Mouse (Mus musculus): ENCODE data around the gene Ptpn6. TPM values are rescaled to one million over a fixed set of nuclear protein-coding genes. Genes with fewer than 3 reads are reported as not detected.
"Not testable (repeated sequence)": the region's sequence is repeated elsewhere in the genome, so short reads cannot be mapped to it uniquely, and the experiment has no call there.

The Ptpn6 gene
- total and polyA plus RNA-seq, 2 experiments from 2014 or later: 2.3 to 3.2 TPM

DNA sequence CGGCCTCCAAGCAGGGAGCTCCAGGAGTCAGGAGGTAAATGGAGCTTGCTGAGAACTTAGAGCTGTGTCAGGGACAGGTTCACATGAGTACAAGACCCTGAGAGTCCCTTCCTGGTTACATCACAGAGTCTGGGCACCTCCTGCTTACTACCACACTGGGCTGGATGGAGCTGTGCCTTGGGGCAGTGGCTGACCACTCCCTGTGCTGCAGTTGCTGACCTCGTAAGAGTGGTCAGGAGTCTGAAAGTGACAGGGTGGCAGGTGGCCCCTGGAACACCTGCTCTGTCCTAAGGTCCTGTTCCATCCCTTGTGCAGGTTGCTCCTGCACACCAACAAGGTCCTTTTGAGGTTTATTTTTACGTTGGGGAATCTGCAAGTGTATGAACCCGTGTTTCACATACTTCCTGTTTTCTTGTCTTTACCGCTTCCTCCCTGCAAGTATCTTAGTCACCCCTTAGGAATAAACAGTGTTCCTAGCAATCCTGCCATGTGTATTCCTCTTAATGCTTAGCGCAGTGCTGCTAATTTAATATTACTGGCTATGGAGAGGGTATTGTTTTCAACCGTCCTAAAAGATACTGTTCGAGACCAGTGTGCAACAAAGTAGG, 50.3 kb downstream of the Ptpn6 start:
- WGBS: 85% methylated on average over 8 of the region's 8 CpGs
- H3K36me3 ChIP-seq (ENCODE audit: insufficient read depth, low read length): no peaks in the 10 kb centered on the region
- ATAC-seq (ENCODE audit: low FRiP score): no peak
- no peaks in the 10 kb centered on the region for H3K27me3 ChIP-seq (ENCODE audit: insufficient read depth, low read length)
- H3K4me2 ChIP-seq (ENCODE audit: low read depth, low read length, poor library complexity, severe bottlenecking): no peak overlapping the region
- no peak for DNase-seq (ENCODE audit: low spot score)
- no peaks in the 10 kb centered on the region for H3K9me3 ChIP-seq (ENCODE audit: low read length)
- H3K27ac ChIP-seq (ENCODE audit: low read depth, low read length): no peak overlapping the region
- H3K4me3 ChIP-seq (ENCODE audit: low read depth, low read length): no peak overlapping the region
- no peak overlapping the region for H3K9ac ChIP-seq (replicated peaks; ENCODE audit: low read length, poor library complexity, severe bottlenecking)
- no peak for TF ChIP-seq CTCF (IDR thresholded peaks at IDR 0.05)
- H3K4me1 ChIP-seq (ENCODE audit: insufficient read depth, low read length): no peaks in the 10 kb centered on the region

DNA sequence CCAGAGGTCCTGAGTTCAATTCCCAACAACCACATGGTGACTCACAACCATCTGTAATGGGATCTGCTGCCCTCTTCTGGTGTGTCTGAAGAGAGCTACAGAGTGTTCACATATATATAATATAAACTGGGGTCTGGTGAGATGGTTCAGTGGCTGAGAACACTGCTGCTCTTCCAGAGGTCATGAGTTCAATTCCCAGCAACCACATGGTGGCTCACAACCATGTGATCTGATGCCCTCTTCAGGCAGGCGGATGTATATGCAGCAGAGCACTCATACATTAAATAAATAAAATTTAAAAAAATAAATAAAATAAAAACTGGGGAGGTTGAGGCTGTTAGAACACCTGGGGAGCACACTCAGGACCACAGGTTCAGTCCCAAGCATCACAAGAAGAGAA, 51.9 kb downstream of the Ptpn6 start:
- not testable (repeated sequence) for H3K36me3 ChIP-seq (ENCODE audit: insufficient read depth, low read length); ATAC-seq (ENCODE audit: low FRiP score); H3K4me2 ChIP-seq (ENCODE audit: low read depth, low read length, poor library complexity, severe bottlenecking); H3K27ac ChIP-seq (ENCODE audit: low read depth, low read length); H3K27me3 ChIP-seq (ENCODE audit: insufficient read depth, low read length); H3K9me3 ChIP-seq (ENCODE audit: low read length); H3K4me3 ChIP-seq (ENCODE audit: low read depth, low read length); H3K9ac ChIP-seq (replicated peaks; ENCODE audit: low read length, poor library complexity, severe bottlenecking); H3K4me1 ChIP-seq (ENCODE audit: insufficient read depth, low read length); DNase-seq (ENCODE audit: low spot score)
- WGBS: 82% methylated on average over 1 of the region's 1 CpGs
- TF ChIP-seq CTCF (IDR thresholded peaks at IDR 0.05): peak; percentile 17; the same call in 1 of the 2 replicates

DNA sequence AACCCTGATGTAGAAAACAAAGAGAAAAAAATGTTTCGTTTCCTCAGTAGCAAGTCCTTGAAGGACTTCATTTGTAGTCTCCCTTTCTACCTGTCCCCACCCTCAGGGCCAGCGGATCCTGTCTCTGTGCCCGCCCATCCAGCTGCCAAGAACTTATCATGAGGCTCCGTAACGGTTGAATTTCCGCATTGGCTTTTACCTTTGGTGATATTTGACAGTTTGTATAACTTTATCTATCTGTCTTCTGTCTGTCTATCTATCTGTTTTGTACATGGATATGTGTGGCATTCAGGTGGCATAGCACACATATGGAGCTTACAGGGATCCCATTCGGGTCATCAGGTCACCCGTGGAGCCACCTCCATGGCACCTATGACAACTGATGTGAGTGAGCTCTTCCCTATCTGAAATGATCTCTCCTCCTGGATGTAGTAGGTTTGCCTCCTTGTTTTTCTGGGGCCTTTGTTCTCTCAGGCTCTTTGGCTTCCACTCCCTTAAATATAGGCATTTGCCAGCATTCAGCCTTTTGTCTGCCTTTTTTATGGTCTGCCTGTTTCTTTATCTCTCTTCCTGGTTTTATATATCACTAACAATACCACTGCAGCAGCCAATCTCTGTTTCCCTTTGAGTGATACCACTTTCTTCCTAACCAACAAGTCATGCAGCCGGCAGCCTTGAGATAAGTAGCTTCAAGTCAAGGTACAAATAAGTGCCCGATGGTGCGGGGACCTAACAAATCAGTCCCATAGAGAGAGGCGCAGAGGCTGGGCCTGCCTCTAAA, 52.7 kb downstream of the Ptpn6 start:
- Histone ChIP-seq H3K4me3 (ENCODE audit: low read depth, low read length) (no peak overlapping the region), H3K9ac (replicated peaks; ENCODE audit: low read length, poor library complexity, severe bottlenecking) (no peak overlapping the region), H3K4me1 (ENCODE audit: insufficient read depth, low read length) (no peaks in the 10 kb centered on the region), H3K27me3 (ENCODE audit: insufficient read depth, low read length) (no peaks in the 10 kb centered on the region), H3K9me3 (ENCODE audit: low read length) (no peaks in the 10 kb centered on the region), H3K4me2 (ENCODE audit: low read depth, low read length, poor library complexity, severe bottlenecking) (no peak overlapping the region), H3K27ac (ENCODE audit: low read depth, low read length) (no peak overlapping the region), H3K36me3 (ENCODE audit: insufficient read depth, low read length) (no peaks in the 10 kb centered on the region)
- no peak for TF ChIP-seq CTCF (IDR thresholded peaks at IDR 0.05)
- no peak for DNase-seq (ENCODE audit: low spot score)
- WGBS: 90% methylated on average over 12 of the region's 12 CpGs
- no peak for ATAC-seq (ENCODE audit: low FRiP score)

DNA sequence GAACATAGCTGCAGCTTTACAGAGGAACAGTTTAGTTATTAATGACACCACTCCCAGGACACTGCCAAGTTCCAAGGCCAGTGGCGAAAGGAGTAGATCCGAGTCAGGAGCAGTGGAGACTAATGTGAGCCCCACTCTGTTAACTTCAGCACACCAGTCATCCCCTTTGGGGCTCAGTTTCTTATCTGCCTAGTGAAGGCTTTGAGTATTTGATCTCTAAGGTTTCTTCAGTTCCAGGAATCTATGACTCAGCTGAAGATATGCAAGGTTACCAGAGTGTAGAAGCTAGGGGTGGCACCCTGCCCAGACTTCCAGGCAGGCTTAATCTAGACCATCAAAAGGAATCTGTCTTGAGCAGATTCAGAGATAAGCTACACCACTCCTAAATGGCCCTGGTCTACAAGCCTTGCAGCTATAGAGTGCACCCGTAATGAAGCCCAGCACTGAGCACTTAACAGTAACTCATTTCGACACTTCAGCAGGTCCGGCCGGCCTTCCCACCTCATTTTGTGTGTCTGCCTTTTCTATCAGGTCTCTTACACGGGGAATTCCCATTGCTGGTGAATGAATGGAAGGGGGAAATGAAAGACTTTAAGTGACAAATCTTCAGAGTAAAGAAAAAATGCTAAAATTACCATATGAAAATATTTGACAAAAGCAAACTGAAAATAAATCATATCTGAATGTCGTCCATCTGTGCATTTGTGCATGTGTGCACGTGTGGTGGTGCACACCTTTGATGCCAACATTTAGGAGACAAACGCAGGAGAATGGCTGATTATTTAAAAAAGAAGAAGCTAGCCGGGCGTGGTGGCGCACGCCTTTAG, 54.7 kb downstream of the Ptpn6 start:
- no peak overlapping the region for H3K4me2 ChIP-seq (ENCODE audit: low read depth, low read length, poor library complexity, severe bottlenecking)
- ATAC-seq (ENCODE audit: low FRiP score) (no peak), DNase-seq (ENCODE audit: low spot score) (no peak)
- H3K9me3 ChIP-seq (ENCODE audit: low read length): no peaks in the 10 kb centered on the region
- H3K27me3 ChIP-seq (ENCODE audit: insufficient read depth, low read length): no peaks in the 10 kb centered on the region
- no peak overlapping the region for H3K27ac ChIP-seq (ENCODE audit: low read depth, low read length)
- WGBS: 92% methylated on average over 14 of the region's 14 CpGs
- no peak overlapping the region for H3K9ac ChIP-seq (replicated peaks; ENCODE audit: low read length, poor library complexity, severe bottlenecking)
- H3K36me3 ChIP-seq (ENCODE audit: insufficient read depth, low read length): no peaks in the 10 kb centered on the region
- H3K4me1 ChIP-seq (ENCODE audit: insufficient read depth, low read length): no peaks in the 10 kb centered on the region
- no peak overlapping the region for H3K4me3 ChIP-seq (ENCODE audit: low read depth, low read length)
- TF ChIP-seq CTCF (IDR thresholded peaks at IDR 0.05): no peak

DNA sequence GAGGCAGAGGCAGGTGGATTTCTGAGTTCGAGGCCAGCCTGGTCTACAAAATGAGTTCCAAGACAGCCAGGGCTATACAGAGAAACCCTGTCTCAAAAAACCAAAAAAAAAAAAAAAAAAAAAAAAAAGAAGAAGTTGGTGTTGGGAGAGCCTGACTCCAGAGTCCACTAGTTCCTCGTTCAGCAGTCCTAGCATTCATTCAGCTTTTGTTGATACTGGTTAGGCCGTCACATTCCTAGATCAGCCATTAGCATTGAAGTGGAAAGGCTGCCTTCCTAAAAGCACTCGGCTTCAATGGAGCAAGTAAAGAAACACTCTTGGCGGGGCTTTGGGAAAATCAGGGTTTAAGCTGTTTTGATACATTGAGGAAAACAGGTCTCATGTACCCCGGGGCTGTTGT, 56.2 kb downstream of the Ptpn6 start:
- H3K4me3 ChIP-seq (ENCODE audit: low read depth, low read length); DNase-seq (ENCODE audit: low spot score); ATAC-seq (ENCODE audit: low FRiP score); H3K4me1 ChIP-seq (ENCODE audit: insufficient read depth, low read length); H3K27ac ChIP-seq (ENCODE audit: low read depth, low read length); H3K9ac ChIP-seq (replicated peaks; ENCODE audit: low read length, poor library complexity, severe bottlenecking); H3K9me3 ChIP-seq (ENCODE audit: low read length); H3K36me3 ChIP-seq (ENCODE audit: insufficient read depth, low read length); H3K4me2 ChIP-seq (ENCODE audit: low read depth, low read length, poor library complexity, severe bottlenecking); H3K27me3 ChIP-seq (ENCODE audit: insufficient read depth, low read length): not testable (repeated sequence)
- WGBS: 66% methylated on average over 6 of the region's 6 CpGs

DNA sequence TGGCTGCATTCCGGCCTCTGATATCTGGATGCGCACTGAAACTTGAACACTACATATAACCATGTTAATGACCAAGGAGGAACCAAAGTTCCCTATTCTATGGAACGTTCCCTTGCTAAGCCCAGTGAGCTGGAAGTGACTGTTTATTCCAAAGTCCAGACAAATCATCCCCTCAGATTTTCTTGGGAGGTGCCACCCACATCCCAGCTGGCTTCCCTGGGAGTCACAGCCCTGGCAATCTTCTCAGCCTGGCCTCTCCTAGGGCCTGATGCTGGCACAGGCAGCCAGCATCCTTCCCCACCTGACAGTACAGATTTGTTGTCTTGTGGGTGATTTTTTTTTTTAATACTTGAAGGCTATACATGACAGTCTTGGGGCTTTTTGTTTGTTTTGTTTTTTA, 59.0 kb downstream of the Ptpn6 start:
- no peaks in the 10 kb centered on the region for H3K4me1 ChIP-seq (ENCODE audit: insufficient read depth, low read length)
- ATAC-seq (ENCODE audit: low FRiP score): no peak
- DNase-seq (ENCODE audit: low spot score): no peak
- TF ChIP-seq CTCF (IDR thresholded peaks at IDR 0.05): no peak
- H3K9me3 ChIP-seq (ENCODE audit: low read length): no peaks in the 10 kb centered on the region
- H3K4me2 ChIP-seq (ENCODE audit: low read depth, low read length, poor library complexity, severe bottlenecking): no peak overlapping the region
- no peak overlapping the region for H3K9ac ChIP-seq (replicated peaks; ENCODE audit: low read length, poor library complexity, severe bottlenecking)
- H3K27me3 ChIP-seq (ENCODE audit: insufficient read depth, low read length): no peaks in the 10 kb centered on the region
- H3K36me3 ChIP-seq (ENCODE audit: insufficient read depth, low read length): no peaks in the 10 kb centered on the region
- 90% methylated on average over 3 of the region's 3 CpGs for WGBS
- no peak overlapping the region for H3K4me3 ChIP-seq (ENCODE audit: low read depth, low read length)
- no peak overlapping the region for H3K27ac ChIP-seq (ENCODE audit: low read depth, low read length)
